Mouse (Mus musculus) spleen, adult 2 months (tissue): ENCODE measurements around the gene Ddx50.

ENCODE experiments used
- CTCF ChIP-seq: fragments of 200-500 bp; IDR thresholded peaks from 2 replicates; pipeline ENCODE4 v1.5.1; 2011; ENCODE audit warnings: mild to moderate bottlenecking, inconsistent platforms; ENCODE audit not compliant: insufficient read depth, insufficient read length, insufficient replicate concordance; ENCODE audit errors: extremely low read depth
- POLR2A ChIP-seq: fragments of 200-500 bp; IDR thresholded peaks from 2 replicates; pipeline ENCODE4 v1.6.1; 2011; ENCODE audit warnings: low read depth, low read length, inconsistent platforms

- TF ChIP-seq CTCF (no peak), POLR2A (peak; percentile 81)
Measured at GRCm38 (mm10) chr10:62602177-62603040, 48.6 kb downstream of the Ddx50 start, which contains the start of gene Ddx21.
